Mouse (Mus musculus): ENCODE data around the gene Chd1l.

GRCm38 (mm10) chr3:97657655-97658411 is 47.8 kb upstream of the Chd1l start, which contains the start of gene Prkab2:
- peak; percentile 88 for TF ChIP-seq POLR2A (IDR thresholded peaks at IDR 0.05; ENCODE audit: low read depth, low read length)
- no peak for TF ChIP-seq CTCF (IDR thresholded peaks at IDR 0.05; ENCODE audit: borderline replicate concordance, insufficient read depth, low read length)
